Mouse (Mus musculus) neural tube, embryonic 11.5 days (tissue): ENCODE measurements around the gene Atp11a. TPM values are rescaled to one million over a fixed set of nuclear protein-coding genes. Genes with fewer than 3 reads are reported as not detected.

Experiments
- ATAC-seq: fragments of 200-750 bp; cut with Nextera tagmentation; 2 replicates; pipeline ENCODE4 v1.8.0; 2017; ENCODE audit warnings: moderate number of reproducible peaks, mild to moderate bottlenecking, moderate TSS enrichment, moderate library complexity; ENCODE audit not compliant: insufficient read depth, low FRiP score, low TSS enrichment
- DNase-seq: peaks from one replicate; pipeline ENCODE4 v3.0.0-alpha.2; 2015; ENCODE audit warnings: low spot score
- H3K27ac ChIP-seq: fragments of 300-500 bp; sonication (generic); 2 replicates; pipeline ENCODE4 v1.5.1; 2014; ENCODE audit warnings: low read depth, mild to moderate bottlenecking, low read length
- H3K27me3 ChIP-seq: fragments of 300-500 bp; sonication (generic); 2 replicates; pipeline ENCODE4 v1.6.1; 2014; ENCODE audit warnings: mild to moderate bottlenecking, low read length, mixed read lengths; ENCODE audit not compliant: control insufficient read depth, insufficient read depth
- H3K36me3 ChIP-seq: fragments of 300-500 bp; sonication (generic); 2 replicates; pipeline ENCODE4 v1.6.1; 2014; ENCODE audit warnings: mild to moderate bottlenecking, low read length, moderate library complexity, mixed read lengths; ENCODE audit not compliant: control insufficient read depth, insufficient read depth
- H3K4me1 ChIP-seq: fragments of 300-500 bp; sonication (generic); 2 replicates; pipeline ENCODE4 v1.6.1; 2014; ENCODE audit warnings: low read length, mixed read lengths; ENCODE audit not compliant: control insufficient read depth, insufficient read depth
- H3K4me2 ChIP-seq: fragments of 300-500 bp; sonication (generic); 2 replicates; pipeline ENCODE4 v1.6.1; 2014; ENCODE audit warnings: low read depth, mild to moderate bottlenecking, moderate library complexity
- H3K4me3 ChIP-seq: fragments of 300-500 bp; sonication (generic); 2 replicates; pipeline ENCODE4 v1.5.1; 2014; ENCODE audit warnings: low read depth, low read length
- H3K9ac ChIP-seq: fragments of 300-500 bp; sonication (generic); 2 replicates; pipeline ENCODE4 v1.6.1; 2014; ENCODE audit warnings: mild to moderate bottlenecking, low read length
- H3K9me3 ChIP-seq: fragments of 300-500 bp; sonication (generic); 2 replicates; pipeline ENCODE4 v1.6.1; 2016; ENCODE audit warnings: low read length; ENCODE audit not compliant: control insufficient read depth
- WGBS: fragments of 180-500 bp; shearing (Covaris S2); extraction: QIAGEN DNeasy Blood & Tissue Kit; methylation state at CpG from one replicate; pipeline ENCODE4 v1.1.7; 2014; 5-methylcytosine and 5-hydroxymethylcytosine counted together
- polyA plus RNA-seq: library from polyadenylated mRNA; unstranded; fragments of >200 nt; fragmentation: Nextera tagmentation; extraction: Ambion mirVana; gene quantifications from 2 replicates; pipeline ENCODE4 v1.2.1, GENCODE M21; 2014

Gene Atp11a
- polyA plus RNA-seq, 1 experiment from 2014 or later, result 13.0 TPM

- Histone ChIP-seq H3K27ac (no peak overlapping the region), H3K4me2 (no peak overlapping the region), H3K9me3 (no peaks in the 10 kb centered on the region), H3K4me1 (no peaks in the 10 kb centered on the region), H3K4me3 (no peak overlapping the region), H3K9ac (no peak overlapping the region), H3K36me3 (no peaks in the 10 kb centered on the region), H3K27me3 (no peaks in the 10 kb centered on the region)
- ATAC-seq, result no peak
- no peak for DNase-seq
- 85% methylated on average over 11 of the region's 11 CpGs for WGBS
Measured at GRCm38 (mm10) chr8:12905599-12906321, 148.9 kb downstream of the Atp11a start.

GRCm38 (mm10) chr8:12906597-12906996, 149.8 kb downstream of the Atp11a start:
- Histone ChIP-seq H3K9me3 (no peaks in the 10 kb centered on the region), H3K4me2 (no peak overlapping the region), H3K36me3 (no peaks in the 10 kb centered on the region), H3K27me3 (no peaks in the 10 kb centered on the region), H3K9ac (no peak overlapping the region), H3K27ac (no peak overlapping the region), H3K4me1 (no peaks in the 10 kb centered on the region), H3K4me3 (no peak overlapping the region)
- WGBS, result 70% methylated on average over 5 of the region's 5 CpGs
- no peak for ATAC-seq
- DNase-seq, result no peak

- 85% methylated on average over 4 of the region's 4 CpGs for WGBS
- H3K9ac ChIP-seq, result no peak overlapping the region
Measured at GRCm38 (mm10) chr8:12907730-12908129, 150.9 kb downstream of the Atp11a start.

GRCm38 (mm10) chr8:12912011-12912410, 155.2 kb downstream of the Atp11a start:
- DNase-seq, result no peak
- H3K27me3 ChIP-seq, result no peaks in the 10 kb centered on the region
- 26% methylated on average over 5 of the region's 5 CpGs for WGBS
- no peak overlapping the region for H3K4me3 ChIP-seq
- ATAC-seq, result no peak
- H3K9me3 ChIP-seq, result no peaks in the 10 kb centered on the region
- H3K36me3 ChIP-seq, result no peaks in the 10 kb centered on the region
- H3K9ac ChIP-seq, result no peak overlapping the region
- H3K4me2 ChIP-seq, result no peak overlapping the region
- H3K4me1 ChIP-seq, result peaks cover 8% of the 10 kb centered on the region
- H3K27ac ChIP-seq, result peak overlapping the region; percentile 17; the same call in 1 of the 2 replicates

More at GRCm38 (mm10) chr8:12907730-12908129, 150.9 kb downstream of the Atp11a start:
- DNase-seq (no peak), ATAC-seq (no peak)
- H3K4me2 ChIP-seq, result no peak overlapping the region
- no peaks in the 10 kb centered on the region for H3K9me3 ChIP-seq
- H3K27ac ChIP-seq, result no peak overlapping the region
- peaks cover 4% of the 10 kb centered on the region; the same call in 1 of the 2 replicates for H3K4me1 ChIP-seq
- H3K4me3 ChIP-seq, result no peak overlapping the region
- H3K36me3 ChIP-seq, result no peaks in the 10 kb centered on the region
- no peaks in the 10 kb centered on the region for H3K27me3 ChIP-seq

GRCm38 (mm10) chr8:12915187-12916006, 158.6 kb downstream of the Atp11a start:
- Histone ChIP-seq H3K9me3 (no peaks in the 10 kb centered on the region), H3K27me3 (no peaks in the 10 kb centered on the region), H3K27ac (no peak overlapping the region), H3K4me2 (peak overlapping the region; percentile 53), H3K4me1 (peaks cover 8% of the 10 kb centered on the region), H3K9ac (peak overlapping the region; percentile 60), H3K4me3 (peak overlapping the region; percentile 42), H3K36me3 (no peaks in the 10 kb centered on the region)
- DNase-seq, result peak; percentile 73
- ATAC-seq, result peak; percentile 50
- WGBS, result 20% methylated on average over 39 of the region's 42 CpGs

- peak overlapping the region; percentile 42 for H3K4me3 ChIP-seq
- no peak for DNase-seq
- 75% methylated on average over 16 of the region's 16 CpGs for WGBS
- no peak overlapping the region for H3K27ac ChIP-seq
- H3K4me2 ChIP-seq, result peak overlapping the region; percentile 53
- peak overlapping the region; percentile 60 for H3K9ac ChIP-seq
- no peaks in the 10 kb centered on the region for H3K27me3 ChIP-seq
- no peaks in the 10 kb centered on the region for H3K36me3 ChIP-seq
- no peaks in the 10 kb centered on the region for H3K9me3 ChIP-seq
- H3K4me1 ChIP-seq, result peaks cover 8% of the 10 kb centered on the region
- ATAC-seq, result no peak
Measured at GRCm38 (mm10) chr8:12916156-12916900, 159.5 kb downstream of the Atp11a start.

GRCm38 (mm10) chr8:12917029-12917428, 160.2 kb downstream of the Atp11a start:
- WGBS, result 85% methylated on average over 3 of the region's 3 CpGs
- H3K4me1 ChIP-seq, result peaks cover 7% of the 10 kb centered on the region
- DNase-seq, result no peak
- ATAC-seq, result no peak
- no peaks in the 10 kb centered on the region for H3K36me3 ChIP-seq
- H3K27ac ChIP-seq, result no peak overlapping the region
- no peak overlapping the region; the same call in 1 of the 2 replicates for H3K9ac ChIP-seq
- H3K4me3 ChIP-seq, result peak overlapping the region; percentile 42; the same call in 1 of the 2 replicates
- no peaks in the 10 kb centered on the region for H3K9me3 ChIP-seq
- H3K27me3 ChIP-seq, result no peaks in the 10 kb centered on the region
- peak overlapping the region; percentile 28 for H3K4me2 ChIP-seq

- no peak for ATAC-seq
- Histone ChIP-seq H3K4me1 (peaks cover 4% of the 10 kb centered on the region; the same call in 1 of the 2 replicates), H3K9ac (no peak overlapping the region), H3K27ac (no peak overlapping the region), H3K9me3 (no peaks in the 10 kb centered on the region), H3K36me3 (no peaks in the 10 kb centered on the region), H3K27me3 (no peaks in the 10 kb centered on the region), H3K4me3 (no peak overlapping the region), H3K4me2 (no peak overlapping the region)
- DNase-seq, result no peak
- WGBS, result 95% methylated on average over 4 of the region's 4 CpGs
Measured at GRCm38 (mm10) chr8:12917831-12918230, 161.0 kb downstream of the Atp11a start.
